Comparison of ENCODE assay signal across 24 mouse cellular contexts in genomic region chr3:37290881-37291541, GRCm38 (mm10). TPM values are rescaled to one million over a fixed set of nuclear protein-coding genes. Genes with fewer than 3 reads are reported as not detected.
DNase-seq lines count a peak whose midpoint lies in the region; ATAC-seq lines count a peak whose summit lies in the region.
"Had no signal": no experiment of that assay in that cellular context is flagged by ENCODE, and none has a peak within 500 bp of the region (broad histone marks: within the 10 kb centered on the region; RNA-seq: fewer than 3 reads in every experiment).

No protein-coding gene starts in this region.

- ATAC-seq in hindbrain, embryonic 13.5 days (ENCODE audit: low FRiP score), result peak; percentile 71
- no peak for ATAC-seq in hindbrain, embryonic 11.5 days (ENCODE audit: low FRiP score)
- ATAC-seq in midbrain, embryonic 15.5 days (replicated peaks), result no peak
- peak; percentile 54 for ATAC-seq in forebrain, embryonic 16.5 days
- ATAC-seq in intestine, embryonic 16.5 days, result no peak

- H3K4me2 ChIP-seq in hindbrain, embryonic 13.5 days, result no peak overlapping the region
- H3K4me2 ChIP-seq in hindbrain, embryonic 11.5 days (replicated peaks; ENCODE audit: low read depth, low read length), result no peak overlapping the region
- no peak overlapping the region for H3K4me2 ChIP-seq in midbrain, embryonic 15.5 days
- H3K4me2 ChIP-seq in forebrain, embryonic 16.5 days (ENCODE audit: low read length), result no peak overlapping the region
- H3K4me2 ChIP-seq in intestine, embryonic 16.5 days (ENCODE audit: low read depth, low read length), result no peak overlapping the region
- H3K4me2 ChIP-seq: heart, embryonic 12.5 days; limb, embryonic 12.5 days; liver, embryonic 15.5 days had no signal

- H3K9me3 ChIP-seq in hindbrain, embryonic 13.5 days, result no peaks in the 10 kb centered on the region
- no peaks in the 10 kb centered on the region for H3K9me3 ChIP-seq in hindbrain, embryonic 11.5 days (ENCODE audit: control insufficient read depth, low read length)
- H3K9me3 ChIP-seq in midbrain, embryonic 10.5 days (replicated peaks), result no peaks in the 10 kb centered on the region
- H3K9me3 ChIP-seq in midbrain, embryonic 15.5 days, result no peaks in the 10 kb centered on the region
- no peaks in the 10 kb centered on the region for H3K9me3 ChIP-seq in forebrain, embryonic 16.5 days (ENCODE audit: control insufficient read depth, low read length)
- no peaks in the 10 kb centered on the region for H3K9me3 ChIP-seq in intestine, embryonic 16.5 days (ENCODE audit: control insufficient read depth, low read length)
- H3K9me3 ChIP-seq: G1E; heart, embryonic 12.5 days; limb, embryonic 12.5 days; liver, embryonic 15.5 days had no signal

- H3K4me1 ChIP-seq in hindbrain, embryonic 13.5 days (replicated peaks), result peaks cover 5% of the 10 kb centered on the region
- no peaks in the 10 kb centered on the region for H3K4me1 ChIP-seq in hindbrain, embryonic 11.5 days (replicated peaks; ENCODE audit: control insufficient read depth, insufficient read depth, low read length)
- peaks cover 8% of the 10 kb centered on the region; the same call in 1 of the 2 replicates for H3K4me1 ChIP-seq in midbrain, embryonic 10.5 days
- no peaks in the 10 kb centered on the region for H3K4me1 ChIP-seq in midbrain, embryonic 15.5 days
- H3K4me1 ChIP-seq in forebrain, embryonic 16.5 days (replicated peaks; ENCODE audit: control insufficient read depth, insufficient read depth, low read length), result no peaks in the 10 kb centered on the region
- H3K4me1 ChIP-seq in intestine, embryonic 16.5 days (ENCODE audit: control insufficient read depth, insufficient read depth, low read length), result no peaks in the 10 kb centered on the region
- H3K4me1 ChIP-seq: heart, embryonic 12.5 days; limb, embryonic 12.5 days; liver, embryonic 15.5 days had no signal

- H3K36me3 ChIP-seq in hindbrain, embryonic 13.5 days, result no peaks in the 10 kb centered on the region
- H3K36me3 ChIP-seq in hindbrain, embryonic 11.5 days (ENCODE audit: control insufficient read depth, insufficient read depth, low read length), result no peaks in the 10 kb centered on the region
- H3K36me3 ChIP-seq in midbrain, embryonic 10.5 days, result no peaks in the 10 kb centered on the region
- no peaks in the 10 kb centered on the region for H3K36me3 ChIP-seq in midbrain, embryonic 15.5 days (replicated peaks)
- no peaks in the 10 kb centered on the region for H3K36me3 ChIP-seq in forebrain, embryonic 16.5 days (ENCODE audit: control insufficient read depth, insufficient read depth)
- no peaks in the 10 kb centered on the region for H3K36me3 ChIP-seq in intestine, embryonic 16.5 days (ENCODE audit: control insufficient read depth, insufficient read depth, low read length)
- H3K36me3 ChIP-seq: G1E; heart, embryonic 12.5 days; limb, embryonic 12.5 days; liver, embryonic 15.5 days had no signal

- H3K27ac ChIP-seq in hindbrain, embryonic 13.5 days, result no peak overlapping the region
- no peak overlapping the region for H3K27ac ChIP-seq in hindbrain, embryonic 11.5 days (ENCODE audit: low read depth, low read length)
- 0 out of 2 replicates have a peak overlapping the region, but pooled peaks have one; percentile 1 for H3K27ac ChIP-seq in midbrain, embryonic 10.5 days (replicated peaks)
- H3K27ac ChIP-seq in midbrain, embryonic 15.5 days, result no peak overlapping the region
- H3K27ac ChIP-seq in forebrain, embryonic 16.5 days (ENCODE audit: low read length), result no peak overlapping the region
- no peak overlapping the region for H3K27ac ChIP-seq in intestine, embryonic 16.5 days (ENCODE audit: low read length)
- H3K27ac ChIP-seq: limb, embryonic 12.5 days; liver, embryonic 15.5 days had no signal

- no peak overlapping the region for H3K4me3 ChIP-seq in hindbrain, embryonic 13.5 days
- no peak overlapping the region for H3K4me3 ChIP-seq in hindbrain, embryonic 11.5 days (ENCODE audit: low read depth, low read length)
- no peak overlapping the region for H3K4me3 ChIP-seq in midbrain, embryonic 10.5 days
- H3K4me3 ChIP-seq in midbrain, embryonic 15.5 days, result no peak overlapping the region
- no peak overlapping the region for H3K4me3 ChIP-seq in forebrain, embryonic 16.5 days (replicated peaks; ENCODE audit: low read length)
- H3K4me3 ChIP-seq in intestine, embryonic 16.5 days (ENCODE audit: low read length), result no peak overlapping the region
- H3K4me3 ChIP-seq: heart, embryonic 12.5 days; limb, embryonic 12.5 days; liver, embryonic 15.5 days; myocyte had no signal

- no peaks in the 10 kb centered on the region for H3K27me3 ChIP-seq in hindbrain, embryonic 13.5 days
- no peaks in the 10 kb centered on the region for H3K27me3 ChIP-seq in hindbrain, embryonic 11.5 days (ENCODE audit: control insufficient read depth, insufficient read depth, low read length)
- no peaks in the 10 kb centered on the region for H3K27me3 ChIP-seq in midbrain, embryonic 10.5 days (ENCODE audit: low read depth, poor library complexity, severe bottlenecking)
- no peaks in the 10 kb centered on the region for H3K27me3 ChIP-seq in midbrain, embryonic 15.5 days (replicated peaks)
- no peaks in the 10 kb centered on the region for H3K27me3 ChIP-seq in forebrain, embryonic 16.5 days (replicated peaks; ENCODE audit: control insufficient read depth, insufficient read depth, low read length)
- H3K27me3 ChIP-seq in intestine, embryonic 16.5 days (replicated peaks; ENCODE audit: control insufficient read depth, insufficient read depth, low read length), result no peaks in the 10 kb centered on the region
- H3K27me3 ChIP-seq: heart, embryonic 12.5 days; limb, embryonic 12.5 days; liver, embryonic 15.5 days had no signal

- no peak for DNase-seq in hindbrain, embryonic 11.5 days (ENCODE audit: low spot score)
- no peak for DNase-seq in midbrain, embryonic 10.5 days (ENCODE audit: low spot score)
- peak; percentile 13 to 58 for DNase-seq in layer of hippocampus, postnatal 14 days (ENCODE audit: low spot score in 2 of 2)
- DNase-seq: adrenal gland, adult 8-10 months; cerebellum, adult 8-10 months; embryo, embryonic 11 days; gastrocnemius, postnatal 25 days; heart, postnatal 4 days; kidney, adult 18-20 months; kidney, postnatal 25 days; thymus, postnatal 25 days had no signal

- 66% methylated on average over 7 of the region's 7 CpGs for WGBS in hindbrain, embryonic 13.5 days
- WGBS in hindbrain, embryonic 11.5 days, result 71% methylated on average over 7 of the region's 7 CpGs
- 74% methylated on average over 7 of the region's 7 CpGs for WGBS in midbrain, embryonic 10.5 days
- WGBS in midbrain, embryonic 15.5 days, result 69% methylated on average over 7 of the region's 7 CpGs
- 69% methylated on average over 7 of the region's 7 CpGs for WGBS in forebrain, embryonic 16.5 days
- WGBS in intestine, embryonic 16.5 days, result 61% methylated on average over 7 of the region's 7 CpGs

- H3K9ac ChIP-seq in hindbrain, embryonic 13.5 days, result no peak overlapping the region
- H3K9ac ChIP-seq in hindbrain, embryonic 11.5 days (ENCODE audit: low read depth, low read length), result no peak overlapping the region
- no peak overlapping the region for H3K9ac ChIP-seq in midbrain, embryonic 15.5 days
- no peak overlapping the region for H3K9ac ChIP-seq in forebrain, embryonic 16.5 days (replicated peaks; ENCODE audit: low read depth, low read length)
- no peak overlapping the region for H3K9ac ChIP-seq in intestine, embryonic 16.5 days (ENCODE audit: low read depth, low read length)
- H3K9ac ChIP-seq: heart, embryonic 12.5 days; limb, embryonic 12.5 days; liver, embryonic 15.5 days had no signal

RNA-seq across cellular contexts. Expression of gene Bbs12, which starts 21.3 kb away (rescaled TPM):
- polyA plus RNA-seq in hindbrain, embryonic 13.5 days (2015; fragmentation: Nextera tagmentation; extraction: Ambion mirVana), result 5.3 and 5.4 TPM in 2 replicates
- 6.0 and 7.3 TPM in 2 replicates for polyA plus RNA-seq in hindbrain, embryonic 11.5 days (2014; fragmentation: Nextera tagmentation; extraction: Ambion mirVana)
- polyA plus RNA-seq in midbrain, embryonic 10.5 days (2016; fragmentation: Nextera tagmentation; extraction: Ambion mirVana), result 8.8 and 9.1 TPM in 2 replicates
- polyA plus RNA-seq in midbrain, embryonic 15.5 days (2015; fragmentation: Nextera tagmentation; extraction: Ambion mirVana), result 4.9 and 5.0 TPM in 2 replicates
- 5.8 and 6.1 TPM in 2 replicates for polyA plus RNA-seq in forebrain, embryonic 16.5 days (2015; fragmentation: Nextera tagmentation; extraction: Ambion mirVana)
- 1 to 10 TPM; 4.6 to 5.3 TPM for total RNA-seq in layer of hippocampus, postnatal 14 days (2021)
- 3.9 and 4.3 TPM in 2 replicates for polyA plus RNA-seq in intestine, embryonic 16.5 days (2015; fragmentation: Nextera tagmentation; extraction: Ambion mirVana)

RNA-seq across cellular contexts. Expression of gene Cetn4, which starts 21.5 kb away (rescaled TPM):
- polyA plus RNA-seq in hindbrain, embryonic 13.5 days (2015; fragmentation: Nextera tagmentation; extraction: Ambion mirVana), result 2.5 and 4.2 TPM in 2 replicates
- 1.4 and 1.8 TPM in 2 replicates for polyA plus RNA-seq in hindbrain, embryonic 11.5 days (2014; fragmentation: Nextera tagmentation; extraction: Ambion mirVana)
- polyA plus RNA-seq in midbrain, embryonic 10.5 days (2016; fragmentation: Nextera tagmentation; extraction: Ambion mirVana), result 1.7 and 2.7 TPM in 2 replicates
- polyA plus RNA-seq in midbrain, embryonic 15.5 days (2015; fragmentation: Nextera tagmentation; extraction: Ambion mirVana), result 2.1 and 2.8 TPM in 2 replicates
- 1.8 and 2.8 TPM in 2 replicates for polyA plus RNA-seq in forebrain, embryonic 16.5 days (2015; fragmentation: Nextera tagmentation; extraction: Ambion mirVana)
- 1 to 10 TPM; 9.1 to 9.3 TPM for total RNA-seq in layer of hippocampus, postnatal 14 days (2021)
- polyA plus RNA-seq in intestine, embryonic 16.5 days (2015; fragmentation: Nextera tagmentation; extraction: Ambion mirVana), result 1.1 and 1.9 TPM in 2 replicates
- polyA plus RNA-seq: small intestine, adult 2 months had no signal

RNA-seq across cellular contexts. Expression of gene Fgf2, which starts 57.1 kb away (rescaled TPM):
- polyA plus RNA-seq in hindbrain, embryonic 13.5 days (2015; fragmentation: Nextera tagmentation; extraction: Ambion mirVana), result 0.34 and 0.53 TPM in 2 replicates
- polyA plus RNA-seq in hindbrain, embryonic 11.5 days (2014; fragmentation: Nextera tagmentation; extraction: Ambion mirVana), result 0.49 and 1.1 TPM in 2 replicates
- 0.35 and 0.57 TPM in 2 replicates for polyA plus RNA-seq in midbrain, embryonic 10.5 days (2016; fragmentation: Nextera tagmentation; extraction: Ambion mirVana)
- polyA plus RNA-seq in midbrain, embryonic 15.5 days (2015; fragmentation: Nextera tagmentation; extraction: Ambion mirVana), result 0.34 and 0.51 TPM in 2 replicates
- polyA plus RNA-seq in forebrain, embryonic 16.5 days (2015; fragmentation: Nextera tagmentation; extraction: Ambion mirVana), result 0.39 and 0.41 TPM in 2 replicates
- total RNA-seq in layer of hippocampus, postnatal 14 days (2021), result 1 to 10 TPM; 5.3 to 6.0 TPM
- polyA plus RNA-seq in intestine, embryonic 16.5 days (2015; fragmentation: Nextera tagmentation; extraction: Ambion mirVana), result 2.1 and 2.5 TPM in 2 replicates

RNA-seq across cellular contexts. Expression of gene Il21, which starts 58.6 kb away (rescaled TPM):
- not detected in 2 replicates for polyA plus RNA-seq in hindbrain, embryonic 13.5 days (2015; fragmentation: Nextera tagmentation; extraction: Ambion mirVana)
- not detected in 2 replicates for polyA plus RNA-seq in hindbrain, embryonic 11.5 days (2014; fragmentation: Nextera tagmentation; extraction: Ambion mirVana)
- not detected in 2 replicates for polyA plus RNA-seq in midbrain, embryonic 10.5 days (2016; fragmentation: Nextera tagmentation; extraction: Ambion mirVana)
- not detected in 2 replicates for polyA plus RNA-seq in midbrain, embryonic 15.5 days (2015; fragmentation: Nextera tagmentation; extraction: Ambion mirVana)
- not detected in 2 replicates for polyA plus RNA-seq in forebrain, embryonic 16.5 days (2015; fragmentation: Nextera tagmentation; extraction: Ambion mirVana)
- under 1 TPM in 1 of 2 experiments, not detected in 1; 0.09 TPM for total RNA-seq in layer of hippocampus, postnatal 14 days (2021)
- polyA plus RNA-seq in intestine, embryonic 16.5 days (2015; fragmentation: Nextera tagmentation; extraction: Ambion mirVana), result not detected in 2 replicates
- total RNA-seq: gastrocnemius, postnatal 25 days; heart, postnatal 4 days; left cerebral cortex, adult 18-20 months had no signal
- polyA plus RNA-seq: frontal cortex, adult 2 months; G1E; heart, embryonic 12.5 days; limb, embryonic 12.5 days; liver, embryonic 15.5 days; myocyte; small intestine, adult 2 months; stomach, embryonic 16.5 days had no signal

Comparison
In these comparisons a context has a peak if more than half of its experiments do, and no peak if none do; other contexts are left out.
1. ATAC-seq: peak in hindbrain, embryonic 13.5 days (single experiment) and forebrain, embryonic 16.5 days (single experiment); none in hindbrain, embryonic 11.5 days (single experiment), midbrain, embryonic 15.5 days (single experiment) and intestine, embryonic 16.5 days (single experiment).
2. DNase-seq: peak in layer of hippocampus, postnatal 14 days (2 of 2); none in hindbrain, embryonic 11.5 days (single experiment) and midbrain, embryonic 10.5 days (single experiment).